Mouse (Mus musculus): ENCODE measurements at regions not wholly inside any gene's neighbourhood (a gene's known extent, or its start where the extent isn't known, plus 50 kb on each side); places are given as distances from the start of the nearest gene placed in this dataset.
A peak's percentile ranks its signal among the peaks of the same experiment; 100 is the strongest.

GRCm38 (mm10) chr2:143243741-143244140, 165.5 kb downstream of the Otor start:
- Histone ChIP-seq H3K4me3 (ENCODE audit: low read depth, low read length) (no peak overlapping the region), H3K9ac (ENCODE audit: low read depth, low read length) (no peak overlapping the region), H3K27ac (ENCODE audit: low read length) (no peak overlapping the region), H3K36me3 (ENCODE audit: control insufficient read depth, insufficient read depth, low read length) (no peaks in the 10 kb centered on the region), H3K27me3 (ENCODE audit: control insufficient read depth, insufficient read depth, low read depth, low read length) (no peaks in the 10 kb centered on the region), H3K4me1 (ENCODE audit: control insufficient read depth, insufficient read depth, low read length) (no peaks in the 10 kb centered on the region), H3K9me3 (replicated peaks; ENCODE audit: control insufficient read depth, low read length, poor library complexity, severe bottlenecking) (no peaks in the 10 kb centered on the region), H3K4me2 (ENCODE audit: low read length) (no peak overlapping the region)
- no peak for ATAC-seq
- WGBS: 83% methylated on average over 3 of the region's 3 CpGs

DNA sequence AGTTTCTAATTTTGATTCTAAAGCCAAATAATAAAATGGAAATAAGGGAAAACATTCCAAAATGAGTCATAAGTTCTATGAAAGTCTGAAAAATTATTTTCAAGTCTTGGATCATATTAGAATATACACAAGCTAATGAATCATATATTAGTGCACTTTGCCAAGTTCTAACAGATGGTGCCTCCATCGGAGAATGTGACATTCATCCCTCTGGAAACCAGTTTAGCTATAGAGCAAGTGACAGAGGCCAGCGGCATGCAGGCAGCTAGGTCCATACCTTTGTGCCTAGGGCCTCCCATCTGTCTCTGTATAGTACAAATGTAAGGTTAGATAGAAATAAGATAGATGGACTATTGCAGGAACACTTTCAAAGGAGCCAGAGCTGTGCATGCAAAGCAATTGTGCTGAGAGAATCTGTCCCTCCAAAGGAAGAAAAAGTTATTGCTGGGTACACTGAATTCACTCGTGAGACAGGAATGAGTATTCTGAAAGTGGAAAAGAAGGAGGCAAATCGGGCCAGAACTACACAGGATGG, 167.9 kb downstream of the Otor start:
- Histone ChIP-seq H3K27ac (ENCODE audit: low read length) (no peak overlapping the region), H3K4me3 (ENCODE audit: low read depth, low read length) (no peak overlapping the region), H3K4me1 (ENCODE audit: control insufficient read depth, insufficient read depth, low read length) (no peaks in the 10 kb centered on the region), H3K4me2 (ENCODE audit: low read length) (no peak overlapping the region), H3K27me3 (ENCODE audit: control insufficient read depth, insufficient read depth, low read depth, low read length) (no peaks in the 10 kb centered on the region), H3K36me3 (ENCODE audit: control insufficient read depth, insufficient read depth, low read length) (no peaks in the 10 kb centered on the region), H3K9me3 (replicated peaks; ENCODE audit: control insufficient read depth, low read length, poor library complexity, severe bottlenecking) (no peaks in the 10 kb centered on the region), H3K9ac (ENCODE audit: low read depth, low read length) (no peak overlapping the region)
- WGBS: 79% methylated on average over 4 of the region's 4 CpGs
- no peak for ATAC-seq

GRCm38 (mm10) chr2:143269026-143269425, 190.8 kb downstream of the Otor start:
- Histone ChIP-seq H3K36me3 (ENCODE audit: control insufficient read depth, insufficient read depth, low read length) (no peaks in the 10 kb centered on the region), H3K9ac (ENCODE audit: low read depth, low read length) (no peak overlapping the region), H3K27me3 (ENCODE audit: control insufficient read depth, insufficient read depth, low read depth, low read length) (no peaks in the 10 kb centered on the region), H3K4me1 (ENCODE audit: control insufficient read depth, insufficient read depth, low read length) (no peaks in the 10 kb centered on the region), H3K4me2 (ENCODE audit: low read length) (no peak overlapping the region), H3K9me3 (replicated peaks; ENCODE audit: control insufficient read depth, low read length, poor library complexity, severe bottlenecking) (no peaks in the 10 kb centered on the region), H3K27ac (ENCODE audit: low read length) (no peak overlapping the region), H3K4me3 (ENCODE audit: low read depth, low read length) (no peak overlapping the region)
- 24% methylated on average over 7 of the region's 7 CpGs for WGBS
- ATAC-seq: no peak

- H3K9ac ChIP-seq (ENCODE audit: low read depth, low read length): no peak overlapping the region
- H3K36me3 ChIP-seq (ENCODE audit: control insufficient read depth, insufficient read depth, low read length): no peaks in the 10 kb centered on the region
- H3K4me2 ChIP-seq (ENCODE audit: low read length): no peak overlapping the region
- ATAC-seq: no peak
- 71% methylated on average over 5 of the region's 5 CpGs for WGBS
- no peak overlapping the region for H3K4me3 ChIP-seq (ENCODE audit: low read depth, low read length)
- H3K9me3 ChIP-seq (replicated peaks; ENCODE audit: control insufficient read depth, low read length, poor library complexity, severe bottlenecking): no peaks in the 10 kb centered on the region
- H3K27me3 ChIP-seq (ENCODE audit: control insufficient read depth, insufficient read depth, low read depth, low read length): no peaks in the 10 kb centered on the region
- H3K4me1 ChIP-seq (ENCODE audit: control insufficient read depth, insufficient read depth, low read length): no peaks in the 10 kb centered on the region
- H3K27ac ChIP-seq (ENCODE audit: low read length): no peak overlapping the region
These were observed 192.6 kb downstream of the Otor start for GRCm38 (mm10) chr2:143270826-143271225.

DNA sequence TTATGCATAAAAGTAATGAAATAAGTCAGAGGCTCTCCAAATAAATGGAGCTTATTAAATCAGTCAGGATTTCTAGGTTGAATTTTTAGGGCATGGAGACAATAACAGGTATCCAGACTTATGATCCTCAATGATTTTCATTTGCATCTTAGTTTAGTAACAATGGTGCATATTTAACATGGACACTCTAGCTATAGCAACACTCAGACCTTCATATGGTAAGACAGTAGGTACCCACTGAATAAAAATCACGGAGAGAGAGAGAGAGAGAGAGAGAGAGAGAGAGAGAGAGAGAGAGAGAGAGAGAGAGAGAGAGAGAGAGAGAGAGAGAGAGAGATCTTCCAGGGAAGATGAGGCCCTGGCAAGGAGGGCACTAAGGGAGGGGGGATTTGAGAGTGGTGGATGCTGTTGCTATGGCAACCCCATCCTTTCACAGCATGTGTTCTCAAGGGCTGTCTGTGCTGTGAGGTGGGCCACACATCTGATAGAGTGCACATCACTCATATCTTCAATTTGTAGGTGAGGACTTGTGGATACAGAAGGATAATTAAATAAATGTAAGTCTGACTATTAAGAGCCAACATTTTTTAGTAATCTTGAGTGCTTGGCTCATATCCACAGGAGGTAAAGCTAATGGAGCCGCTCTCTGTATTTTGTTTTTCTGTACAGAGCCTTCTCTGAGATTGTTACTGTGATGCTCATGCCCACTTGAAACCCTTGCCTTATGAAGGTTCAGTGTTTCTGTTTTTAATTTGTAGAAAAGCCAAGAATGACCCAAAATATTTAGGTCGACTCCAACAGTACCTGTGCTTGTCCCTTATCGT, 227.7 kb downstream of the Otor start:
- Histone ChIP-seq H3K4me2 (ENCODE audit: low read length) (no peak overlapping the region), H3K4me1 (ENCODE audit: control insufficient read depth, insufficient read depth, low read length) (peaks cover 7% of the 10 kb centered on the region), H3K9ac (ENCODE audit: low read depth, low read length) (no peak overlapping the region), H3K4me3 (ENCODE audit: low read depth, low read length) (no peak overlapping the region), H3K27me3 (ENCODE audit: control insufficient read depth, insufficient read depth, low read depth, low read length) (no peaks in the 10 kb centered on the region), H3K36me3 (ENCODE audit: control insufficient read depth, insufficient read depth, low read length) (no peaks in the 10 kb centered on the region), H3K9me3 (replicated peaks; ENCODE audit: control insufficient read depth, low read length, poor library complexity, severe bottlenecking) (no peaks in the 10 kb centered on the region), H3K27ac (ENCODE audit: low read length) (peak overlapping the region; percentile 66)
- 50% methylated on average over 4 of the region's 4 CpGs for WGBS
- peak; percentile 96 for ATAC-seq

DNA sequence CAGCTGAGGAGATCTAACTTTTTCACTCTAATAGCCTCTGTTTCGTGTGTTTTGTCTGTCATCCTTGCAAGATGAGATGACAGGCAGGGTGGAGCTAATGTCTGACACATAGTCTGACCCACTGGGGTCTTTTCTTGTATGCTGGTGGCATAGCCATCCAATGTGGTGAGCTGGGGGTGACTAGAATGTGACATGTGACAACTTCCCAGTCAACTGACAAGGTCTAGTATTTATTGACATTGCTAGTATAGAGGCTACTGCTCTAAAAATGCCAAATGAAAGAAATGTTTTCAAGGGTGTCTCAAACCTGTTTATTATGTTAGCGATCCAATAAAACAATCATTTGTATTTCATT, 228.3 kb downstream of the Otor start:
- no peaks in the 10 kb centered on the region for H3K27me3 ChIP-seq (ENCODE audit: control insufficient read depth, insufficient read depth, low read depth, low read length)
- H3K9me3 ChIP-seq (replicated peaks; ENCODE audit: control insufficient read depth, low read length, poor library complexity, severe bottlenecking): no peaks in the 10 kb centered on the region
- peaks cover 7% of the 10 kb centered on the region for H3K4me1 ChIP-seq (ENCODE audit: control insufficient read depth, insufficient read depth, low read length)
- H3K4me3 ChIP-seq (ENCODE audit: low read depth, low read length): no peak overlapping the region
- no peak overlapping the region for H3K4me2 ChIP-seq (ENCODE audit: low read length)
- H3K27ac ChIP-seq (ENCODE audit: low read length): peak overlapping the region; percentile 66
- no peak overlapping the region for H3K9ac ChIP-seq (ENCODE audit: low read depth, low read length)
- 66% methylated on average over 2 of the region's 2 CpGs for WGBS
- no peaks in the 10 kb centered on the region for H3K36me3 ChIP-seq (ENCODE audit: control insufficient read depth, insufficient read depth, low read length)
- ATAC-seq: peak; percentile 59; the same call in 1 of the 2 replicates

GRCm38 (mm10) chr2:143325486-143325885, 220.5 kb upstream of the Pcsk2 start:
- H3K27me3 ChIP-seq (ENCODE audit: control insufficient read depth, insufficient read depth, low read depth, low read length): no peaks in the 10 kb centered on the region
- H3K36me3 ChIP-seq (ENCODE audit: control insufficient read depth, insufficient read depth, low read length): no peaks in the 10 kb centered on the region
- no peak for ATAC-seq
- no peaks in the 10 kb centered on the region for H3K4me1 ChIP-seq (ENCODE audit: control insufficient read depth, insufficient read depth, low read length)
- no peak overlapping the region for H3K9ac ChIP-seq (ENCODE audit: low read depth, low read length)
- no peak overlapping the region for H3K27ac ChIP-seq (ENCODE audit: low read length)
- no peak overlapping the region for H3K4me2 ChIP-seq (ENCODE audit: low read length)
- no peaks in the 10 kb centered on the region; the same call in 1 of the 2 replicates for H3K9me3 ChIP-seq (replicated peaks; ENCODE audit: control insufficient read depth, low read length, poor library complexity, severe bottlenecking)
- no peak overlapping the region for H3K4me3 ChIP-seq (ENCODE audit: low read depth, low read length)

- Histone ChIP-seq H3K27me3 (ENCODE audit: control insufficient read depth, insufficient read depth, low read depth, low read length) (no peaks in the 10 kb centered on the region), H3K9me3 (replicated peaks; ENCODE audit: control insufficient read depth, low read length, poor library complexity, severe bottlenecking) (no peaks in the 10 kb centered on the region), H3K4me3 (ENCODE audit: low read depth, low read length) (no peak overlapping the region), H3K36me3 (ENCODE audit: control insufficient read depth, insufficient read depth, low read length) (no peaks in the 10 kb centered on the region), H3K4me2 (ENCODE audit: low read length) (no peak overlapping the region), H3K9ac (ENCODE audit: low read depth, low read length) (no peak overlapping the region), H3K27ac (ENCODE audit: low read length) (no peak overlapping the region), H3K4me1 (ENCODE audit: control insufficient read depth, insufficient read depth, low read length) (no peaks in the 10 kb centered on the region)
- ATAC-seq: no peak
These were observed 213.9 kb upstream of the Pcsk2 start for GRCm38 (mm10) chr2:143332071-143332470.

DNA sequence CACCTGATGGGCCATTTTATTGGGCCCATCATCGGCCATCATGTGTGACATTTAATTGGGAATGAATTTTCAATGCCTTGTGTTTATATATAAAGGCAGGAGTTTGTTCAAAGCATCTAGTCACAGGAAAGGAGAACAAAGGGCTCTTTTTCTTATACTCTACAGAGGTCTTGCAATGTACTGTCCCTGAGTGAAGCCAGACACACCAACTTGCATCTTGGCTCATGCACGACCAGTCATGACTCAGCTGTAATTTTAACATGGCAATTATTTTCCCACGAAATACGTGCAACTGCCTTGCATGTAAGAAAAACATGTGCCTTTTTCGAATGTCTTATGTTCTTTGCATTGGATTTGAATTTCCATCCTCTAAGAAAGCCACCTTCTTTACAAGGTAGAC, 205.6 kb upstream of the Pcsk2 start:
- Histone ChIP-seq H3K27ac (ENCODE audit: low read length) (no peak overlapping the region), H3K9me3 (replicated peaks; ENCODE audit: control insufficient read depth, low read length, poor library complexity, severe bottlenecking) (no peaks in the 10 kb centered on the region), H3K36me3 (ENCODE audit: control insufficient read depth, insufficient read depth, low read length) (no peaks in the 10 kb centered on the region), H3K27me3 (ENCODE audit: control insufficient read depth, insufficient read depth, low read depth, low read length) (no peaks in the 10 kb centered on the region), H3K4me2 (ENCODE audit: low read length) (no peak overlapping the region), H3K4me1 (ENCODE audit: control insufficient read depth, insufficient read depth, low read length) (no peaks in the 10 kb centered on the region), H3K9ac (ENCODE audit: low read depth, low read length) (no peak overlapping the region), H3K4me3 (ENCODE audit: low read depth, low read length) (no peak overlapping the region)
- ATAC-seq: no peak
- WGBS: 87% methylated on average over 5 of the region's 5 CpGs

All from midbrain, embryonic 16.5 days (tissue).